Mouse (Mus musculus): ENCODE data around the gene Sesn3. TPM values are rescaled to one million over a fixed set of nuclear protein-coding genes. Genes with fewer than 3 reads are reported as not detected.
A peak's percentile ranks its signal among the peaks of the same experiment; 100 is the strongest.
"Not testable (repeated sequence)": the region's sequence is repeated elsewhere in the genome, so short reads cannot be mapped to it uniquely, and the experiment has no call there.

The Sesn3 gene
- 3.8 and 4.6 TPM in 2 replicates for total RNA-seq (2012; rRNA removed)
- total RNA-seq (2014; rRNA removed) = 3.9 TPM in 2 replicates
- polyA plus RNA-seq (2012; ENCODE audit: insufficient read length, low read depth) = 14.3 and 16.1 TPM in 2 replicates

- no peaks in the 10 kb centered on the region for H3K9me3 ChIP-seq (replicated peaks; ENCODE audit: low read length)
- in situ Hi-C loops (cut with MboI; ENCODE audit: low pct_ligation_motif_present, low pct_unique_long_range_greater_than_20kb, low sequenced_read_pairs) (loop anchor here (10.0 kb wide), 1 partner anchor 90 kb away; no protein-coding TSS in a partner anchor), dilution Hi-C loops (cut with MboI; ENCODE audit: extremely low pct_ligation_motif_present, extremely low pct_unique_long_range_greater_than_20kb, low sequenced_read_pairs) (no loop called here)
- H3K4me3 ChIP-seq (replicated peaks in 1 of 3; ENCODE audit: low read depth in 2 of 3, low read length in 2 of 3, poor library complexity in 1 of 3) = peak within 1 kb of the TSS; percentile 26 to 78 (median 54)
- H3K27ac ChIP-seq (ENCODE audit: insufficient read depth, low read depth) = peak within 1 kb of the TSS; percentile 55
- no peaks in the 10 kb centered on the region for H3K36me3 ChIP-seq (replicated peaks in 1 of 2; ENCODE audit: control insufficient read depth in 1 of 2, insufficient read depth in 1 of 2, low read length in 1 of 2)
- TF ChIP-seq RAD21 (IDR thresholded peaks at IDR 0.05; ENCODE audit: low read depth, low read length) (peak; percentile 10), CHD1 (IDR thresholded peaks at IDR 0.05; ENCODE audit: low read depth, low read length) (peak; percentile 52; the same call in 1 of the 2 replicates), USF1 (IDR thresholded peaks at IDR 0.05; ENCODE audit: low read depth, low read length) (no peak), GABPA (IDR thresholded peaks at IDR 0.05; ENCODE audit: insufficient replicate concordance, low read depth, low read length) (no peak), ZMIZ1 (IDR thresholded peaks at IDR 0.05; ENCODE audit: low read depth, low read length) (peak; percentile 31; the same call in 1 of the 2 replicates), POLR2A (IDR thresholded peaks at IDR 0.05; ENCODE audit: low read depth, low read length) (peak; percentile 33; the same call in 1 of the 2 replicates), TBP (conservative IDR thresholded peaks at IDR 0.05; ENCODE audit: low read depth, low read length) (0 out of 2 replicates have a peak, but pooled peaks have one; percentile 51), ETS1 (conservative IDR thresholded peaks at IDR 0.05; ENCODE audit: low read depth, low read length) (peak; percentile 55; the same call in 1 of the 2 replicates), NELFE (IDR thresholded peaks at IDR 0.05; ENCODE audit: low read depth, low read length) (peak; percentile 1; the same call in 1 of the 2 replicates), HCFC1 (IDR thresholded peaks at IDR 0.05; ENCODE audit: low read depth, low read length) (no peak), MEF2A (IDR thresholded peaks at IDR 0.05; ENCODE audit: borderline replicate concordance, low read depth, low read length) (0 out of 2 replicates have a peak, but pooled peaks have one; percentile 47), RCOR1 (conservative IDR thresholded peaks at IDR 0.05; ENCODE audit: low read depth, low read length) (no peak), JUND (conservative IDR thresholded peaks at IDR 0.05; ENCODE audit: low read depth, low read length) (peak; percentile 42; the same call in 1 of the 2 replicates), TCF12 (IDR thresholded peaks at IDR 0.05; ENCODE audit: low read depth, low read length) (peak; percentile 26; the same call in 1 of the 2 replicates), JUN (IDR thresholded peaks at IDR 0.05; ENCODE audit: insufficient read depth, low read depth, low read length) (peak; percentile 75), BHLHE40 (IDR thresholded peaks at IDR 0.05; ENCODE audit: low read depth, low read length) (peak; percentile 20; the same call in 1 of the 2 replicates), EP300 (IDR thresholded peaks at IDR 0.05; ENCODE audit: low read length) (no peak)
- peak within 1 kb of the TSS; percentile 45 for H3K9ac ChIP-seq (ENCODE audit: insufficient read depth, low read depth)
- peaks cover 7% of the 10 kb centered on the region; the same call in 1 of the 2 replicates for H3K79me2 ChIP-seq (replicated peaks; ENCODE audit: control insufficient read depth, extremely low read depth, insufficient read depth, poor library complexity, severe bottlenecking)
- peak; percentile 93 for DNase-seq (ENCODE audit: extremely low read depth)
- peaks cover 5 to 25% of the 10 kb centered on the region in 2 experiments for H3K4me1 ChIP-seq (ENCODE audit: control insufficient read depth in 1 of 2, insufficient read depth in 2 of 2)
- peak within 1 kb of the TSS; percentile 80 for H3K4me2 ChIP-seq (ENCODE audit: insufficient read depth, low read depth, poor library complexity, severe bottlenecking)
- no peaks in the 10 kb centered on the region for H3K27me3 ChIP-seq (replicated peaks)
These were observed at the start of gene Sesn3 for GRCm38 (mm10) chr9:14274986-14275720. Gene Sesn3 (plus strand): TSS chr9:14275067.

DNA sequence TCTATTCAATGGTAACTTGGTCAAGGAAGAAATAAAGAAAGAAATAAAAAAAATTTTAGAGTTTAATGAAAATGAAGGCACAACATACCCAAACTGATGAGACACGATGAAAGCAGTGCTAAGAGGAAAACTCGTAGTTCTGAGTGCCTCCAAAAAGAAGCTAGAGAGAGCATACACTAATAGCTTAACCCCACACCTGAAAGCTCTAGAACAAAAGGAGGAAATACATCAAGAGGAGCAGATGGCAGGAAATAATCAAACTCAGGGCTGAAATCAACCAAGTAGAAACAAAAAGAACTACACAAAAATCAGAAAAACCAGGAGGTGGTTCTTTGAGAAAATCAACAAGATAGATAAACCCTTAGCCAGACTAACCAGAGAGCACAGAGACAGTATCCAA, 47.8 kb upstream of the Sesn3 start:
- in situ Hi-C loops (cut with MboI; ENCODE audit: low pct_ligation_motif_present, low pct_unique_long_range_greater_than_20kb, low sequenced_read_pairs); H3K9ac ChIP-seq (ENCODE audit: insufficient read depth, low read depth): not testable (repeated sequence)

More for the DNA sequence above, 47.8 kb upstream of the Sesn3 start:
- H3K27me3 ChIP-seq (replicated peaks); dilution Hi-C loops (cut with MboI; ENCODE audit: extremely low pct_ligation_motif_present, extremely low pct_unique_long_range_greater_than_20kb, low sequenced_read_pairs); H3K4me3 ChIP-seq (replicated peaks in 1 of 3; ENCODE audit: low read depth in 2 of 3, low read length in 2 of 3, poor library complexity in 1 of 3); H3K9me3 ChIP-seq (replicated peaks; ENCODE audit: low read length); H3K79me2 ChIP-seq (replicated peaks; ENCODE audit: control insufficient read depth, extremely low read depth, insufficient read depth, poor library complexity, severe bottlenecking); H3K4me2 ChIP-seq (ENCODE audit: insufficient read depth, low read depth, poor library complexity, severe bottlenecking); DNase-seq (ENCODE audit: extremely low read depth); H3K27ac ChIP-seq (ENCODE audit: insufficient read depth, low read depth); H3K36me3 ChIP-seq (replicated peaks in 1 of 2; ENCODE audit: control insufficient read depth in 1 of 2, insufficient read depth in 1 of 2, low read length in 1 of 2): not testable (repeated sequence)
- peaks cover 0 to 12% of the 10 kb centered on the region in 2 experiments; a peak in 2 of 4 replicates for H3K4me1 ChIP-seq (ENCODE audit: control insufficient read depth in 1 of 2, insufficient read depth in 2 of 2)

Measured in CH12.LX (cell line).